Mouse (Mus musculus): ENCODE measurements at regions not wholly inside any gene's neighbourhood (a gene's known extent, or its start where the extent isn't known, plus 50 kb on each side); places are given as distances from the start of the nearest gene placed in this dataset.

DNA sequence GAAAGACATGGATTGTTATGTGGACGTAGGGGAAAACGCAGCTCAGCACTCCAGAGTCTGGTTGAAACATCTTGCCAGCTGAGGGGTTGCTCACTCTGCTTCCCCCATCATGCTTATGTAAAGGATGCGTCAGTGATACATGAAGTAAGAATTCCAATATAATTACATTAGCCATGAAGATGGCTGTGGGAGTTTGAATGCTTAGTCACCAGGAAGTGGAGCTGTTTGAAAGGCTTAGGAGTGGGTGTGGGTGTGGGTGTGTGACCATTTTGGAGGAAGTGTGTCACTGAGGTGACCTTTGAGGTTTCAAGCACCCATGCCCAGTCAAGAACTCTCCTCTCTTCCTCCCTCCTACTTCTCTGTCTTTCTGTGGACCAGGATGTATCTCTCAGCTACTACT is 295.8 kb downstream of the Scg2 start:
- Histone ChIP-seq H3K36me3 (ENCODE audit: control insufficient read depth, insufficient read depth, low read length) (no peaks in the 10 kb centered on the region), H3K79me2 (ENCODE audit: control insufficient read depth, insufficient read depth, low read length) (no peaks in the 10 kb centered on the region), H3K9ac (ENCODE audit: low read depth, low read length) (no peak overlapping the region), H3K27me3 (ENCODE audit: control insufficient read depth, insufficient read depth, low read length) (no peaks in the 10 kb centered on the region), H3K4me3 (ENCODE audit: insufficient read depth, low read depth, low read length) (no peak overlapping the region), H3K27ac (replicated peaks; ENCODE audit: insufficient read depth, low read depth, low read length) (no peak overlapping the region), H3K4me1 (ENCODE audit: control insufficient read depth, insufficient read depth, low read length) (no peaks in the 10 kb centered on the region)
- no peak for DNase-seq (ENCODE audit: extremely low read depth, low read depth, low spot score)
- WGBS = 89% methylated on average over 3 of the region's 3 CpGs
- TF ChIP-seq CTCF (IDR thresholded peaks at IDR 0.05; ENCODE audit: low read depth, low read length) (no peak), POLR2A (IDR thresholded peaks at IDR 0.05; ENCODE audit: extremely low read depth, insufficient read depth, low read length) (no peak)

Data from liver, adult 2 months (tissue).